Mouse (Mus musculus) spleen, adult 2 months (tissue): ENCODE data around the gene Phactr3.

Experiments used
- CTCF ChIP-seq: fragments of 200-500 bp; IDR thresholded peaks from 2 replicates; pipeline ENCODE4 v1.5.1; 2011; ENCODE audit warnings: mild to moderate bottlenecking, inconsistent platforms; ENCODE audit not compliant: insufficient read depth, insufficient read length, insufficient replicate concordance; ENCODE audit errors: extremely low read depth
- POLR2A ChIP-seq: fragments of 200-500 bp; IDR thresholded peaks from 2 replicates; pipeline ENCODE4 v1.6.1; 2011; ENCODE audit warnings: low read depth, low read length, inconsistent platforms

- TF ChIP-seq CTCF (no peak), POLR2A (no peak)
Observed at GRCm38 (mm10) chr2:178175286-178175931, 56.6 kb downstream of the Phactr3 start.
